Mouse (Mus musculus) MEL (cell line): ENCODE data around the gene Hspa2. TPM values are rescaled to one million over a fixed set of nuclear protein-coding genes. Genes with fewer than 3 reads are reported as not detected.

Source experiments
- DNase-seq: peaks from one replicate; pipeline ENCODE4 v3.0.0; 2011; ENCODE audit warnings: low read depth, low spot score
- H3K27ac ChIP-seq: 2 replicates; pipeline ENCODE4 v1.5.1; 2012; ENCODE audit warnings: low read depth, mild to moderate bottlenecking, control low read depth, low read length, moderate library complexity; ENCODE audit not compliant: control insufficient read depth
- H3K27me3 ChIP-seq, 2 experiments: fragments of 150-350 bp in 1 of 2; sonication (generic) in 1 of 2; 2 replicates each; pipeline ENCODE4 v1.6.1; 2012; ENCODE audit warnings: low read length in 2 of 2, mild to moderate bottlenecking in 2 of 2, improper control_type of control experiment in 1 of 2, moderate library complexity in 1 of 2; ENCODE audit not compliant: insufficient read depth in 2 of 2, control insufficient read depth in 1 of 2
- H3K36me3 ChIP-seq, 2 experiments: 2 replicates each; pipeline ENCODE4 v1.6.1; 2012 to 2014; ENCODE audit warnings: low read length in 2 of 2, improper control_type of control experiment in 1 of 2, inconsistent platforms in 1 of 2, mild to moderate bottlenecking in 1 of 2; ENCODE audit not compliant: insufficient read depth in 2 of 2, control insufficient read depth in 1 of 2
- H3K4me1 ChIP-seq, 2 experiments: fragments of 150-350 bp in 1 of 2; sonication (generic) in 1 of 2; 2 replicates each; pipeline ENCODE4 v1.6.1; 2012; ENCODE audit warnings: low read length in 2 of 2, improper control_type of control experiment in 1 of 2, mild to moderate bottlenecking in 1 of 2; ENCODE audit not compliant: insufficient read depth in 2 of 2, control insufficient read depth in 1 of 2
- H3K4me3 ChIP-seq, 2 experiments: fragments of 150-350 bp in 1 of 2; sonication (generic) in 1 of 2; 2 replicates each; pipeline ENCODE4 v1.5.1; 2012; ENCODE audit warnings: low read depth in 2 of 2, low read length in 2 of 2, mild to moderate bottlenecking in 2 of 2, moderate library complexity in 2 of 2, control low read depth in 1 of 2, improper control_type of control experiment in 1 of 2; ENCODE audit not compliant: control insufficient read depth in 1 of 2, insufficient read depth in 1 of 2
- H3K79me2 ChIP-seq: 2 replicates; pipeline ENCODE4 v1.6.1; 2012; ENCODE audit warnings: mild to moderate bottlenecking, low read length, moderate library complexity; ENCODE audit not compliant: control insufficient read depth, poor library complexity, insufficient read depth
- H3K9ac ChIP-seq: 2 replicates; pipeline ENCODE4 v1.6.1; 2012; ENCODE audit warnings: low read depth, mild to moderate bottlenecking, control low read depth, low read length, moderate library complexity; ENCODE audit not compliant: control insufficient read depth, poor library complexity, severe bottlenecking
- H3K9me3 ChIP-seq: fragments of 150-350 bp; sonication (generic); replicated peaks from 2 replicates; pipeline ENCODE4 v1.6.1; 2012; ENCODE audit warnings: mild to moderate bottlenecking, low read length, improper control_type of control experiment, moderate library complexity; ENCODE audit not compliant: insufficient read depth
- CHD1 ChIP-seq: IDR thresholded peaks from 2 replicates; pipeline ENCODE4 v1.6.1; 2012; ENCODE audit warnings: low read depth, mild to moderate bottlenecking, inconsistent platforms, low read length, improper control_type of control experiment
- CHD2 ChIP-seq: IDR thresholded peaks from 2 replicates; pipeline ENCODE4 v1.6.1; 2011; ENCODE audit warnings: low read length, improper control_type of control experiment
- CTCF ChIP-seq, 3 experiments: IDR thresholded peaks in 2 of 3; conservative IDR thresholded peaks in 1 of 3; 2 replicates each; pipeline ENCODE4 v1.5.1; 2011 to 2012; ENCODE audit warnings: low read length in 3 of 3, low read depth in 2 of 3, mild to moderate bottlenecking in 2 of 3, improper control_type of control experiment in 1 of 3, inconsistent platforms in 1 of 3, mixed read lengths in 1 of 3, moderate library complexity in 1 of 3; ENCODE audit not compliant: control insufficient read depth in 1 of 3, insufficient read depth in 1 of 3, poor library complexity in 1 of 3, severe bottlenecking in 1 of 3
- E2F4 ChIP-seq: IDR thresholded peaks from 2 replicates; pipeline ENCODE4 v1.6.1; 2011; ENCODE audit warnings: low read depth, low read length, improper control_type of control experiment, borderline replicate concordance
- EP300 ChIP-seq, 2 experiments: IDR thresholded peaks; 2 replicates each; pipeline ENCODE4 v1.6.1; 2011; ENCODE audit warnings: improper control_type of control experiment in 2 of 2, low read length in 2 of 2, low read depth in 1 of 2, mild to moderate bottlenecking in 1 of 2
- JUND ChIP-seq: IDR thresholded peaks from 2 replicates; pipeline ENCODE4 v1.6.1; 2011; ENCODE audit warnings: low read depth, mild to moderate bottlenecking, improper control_type of control experiment, low read length
- MAFK ChIP-seq: IDR thresholded peaks from 2 replicates; pipeline ENCODE4 v1.6.1; 2011; ENCODE audit warnings: low read depth, mild to moderate bottlenecking, low read length, improper control_type of control experiment, borderline replicate concordance
- MAX ChIP-seq: IDR thresholded peaks from 2 replicates; pipeline ENCODE4 v1.6.1; 2011; ENCODE audit warnings: low read length, improper control_type of control experiment
- MAZ ChIP-seq: IDR thresholded peaks from 2 replicates; pipeline ENCODE4 v1.6.1; 2012; ENCODE audit warnings: low read depth, mild to moderate bottlenecking, inconsistent platforms, low read length, improper control_type of control experiment
- MEF2A ChIP-seq: IDR thresholded peaks from 2 replicates; pipeline ENCODE4 v1.6.1; 2014; ENCODE audit warnings: low read depth, mild to moderate bottlenecking, inconsistent platforms, low read length, improper control_type of control experiment; ENCODE audit not compliant: poor library complexity, insufficient replicate concordance, severe bottlenecking; ENCODE audit errors: extremely low read depth
- MXI1 ChIP-seq: IDR thresholded peaks from 2 replicates; pipeline ENCODE4 v1.6.1; 2011; ENCODE audit warnings: mild to moderate bottlenecking, low read depth, low read length, improper control_type of control experiment
- MYB ChIP-seq: IDR thresholded peaks from 2 replicates; pipeline ENCODE4 v1.6.1; 2011; ENCODE audit warnings: mild to moderate bottlenecking, low read depth, low read length, improper control_type of control experiment
- MYC ChIP-seq: IDR thresholded peaks from 2 replicates; pipeline ENCODE4 v1.6.1; 2011; ENCODE audit warnings: low read depth, mild to moderate bottlenecking, low read length, improper control_type of control experiment, moderate library complexity
- NELFE ChIP-seq: IDR thresholded peaks from 2 replicates; pipeline ENCODE4 v1.6.1; 2011; ENCODE audit warnings: low read depth, low read length, improper control_type of control experiment
- POLR2AphosphoS2 ChIP-seq: IDR thresholded peaks from 2 replicates; pipeline ENCODE4 v1.6.1; 2011; ENCODE audit warnings: low read length, improper control_type of control experiment
- RCOR1 ChIP-seq: IDR thresholded peaks from 2 replicates; pipeline ENCODE4 v1.6.1; 2012; ENCODE audit warnings: low read depth, mild to moderate bottlenecking, inconsistent platforms, low read length, improper control_type of control experiment
- SMC3 ChIP-seq: IDR thresholded peaks from 2 replicates; pipeline ENCODE4 v1.6.1; 2011; ENCODE audit warnings: low read depth, low read length, improper control_type of control experiment
- TAL1 ChIP-seq: IDR thresholded peaks from 2 replicates; pipeline ENCODE4 v1.6.1; 2012; ENCODE audit warnings: mild to moderate bottlenecking, inconsistent platforms, low read length, moderate library complexity, mixed read lengths
- TBP ChIP-seq: IDR thresholded peaks from 2 replicates; pipeline ENCODE4 v1.8.0; 2011; ENCODE audit warnings: low read depth, low read length, improper control_type of control experiment
- UBTF ChIP-seq: IDR thresholded peaks from 2 replicates; pipeline ENCODE4 v1.6.1; 2012; ENCODE audit warnings: low read depth, mild to moderate bottlenecking, inconsistent platforms, low read length, improper control_type of control experiment, moderate library complexity, borderline replicate concordance; ENCODE audit not compliant: insufficient read depth
- USF1 ChIP-seq: IDR thresholded peaks from 2 replicates; pipeline ENCODE4 v1.6.1; 2014; ENCODE audit warnings: low read depth, mild to moderate bottlenecking, inconsistent platforms, low read length, improper control_type of control experiment, moderate library complexity
- USF2 ChIP-seq, 2 experiments: IDR thresholded peaks; 2 replicates each; pipeline ENCODE4 v1.6.1; 2011 to 2012; ENCODE audit warnings: improper control_type of control experiment in 2 of 2, low read length in 2 of 2, borderline replicate concordance in 1 of 2, inconsistent platforms in 1 of 2, low read depth in 1 of 2, mild to moderate bottlenecking in 1 of 2; ENCODE audit not compliant: insufficient read depth in 1 of 2
- polyA plus RNA-seq, 2 experiments: library from polyadenylated mRNA; stranded (reverse) in 1 of 2; unstranded in 1 of 2; fragments of >175 nt in 1 of 2; fragments of >200 nt in 1 of 2; gene quantifications; 2 replicates each; pipeline versions ENCODE4 v1.2.1 to v1.2.4; 2012; ENCODE audit warnings: low replicate concordance in 2 of 2, low read depth in 1 of 2; ENCODE audit not compliant: insufficient read length in 2 of 2, insufficient read depth in 1 of 2, missing spikeins in 1 of 2
- total RNA-seq: library from RNA; depleted of rRNA; stranded (reverse); fragments of 300-350 nt; gene quantifications from 2 replicates; pipeline ENCODE4 v1.2.3, GENCODE M21; 2012

Gene Hspa2
- total and polyA plus RNA-seq, 3 experiments: 6.6 to 9.3 TPM; not detected in 1

- H3K36me3 ChIP-seq: peaks cover 0 to 5% of the 10 kb centered on the region in 2 experiments; a peak in 1 of 4 replicates
- H3K9ac ChIP-seq: no peak overlapping the region
- H3K27ac ChIP-seq: no peak overlapping the region
- no peaks in the 10 kb centered on the region for H3K27me3 ChIP-seq
- H3K4me1 ChIP-seq: peaks cover 2 to 3% of the 10 kb centered on the region in 2 experiments; a peak in 1 of 4 replicates
- TF ChIP-seq EP300 (IDR thresholded peaks at IDR 0.05; ENCODE audit: low read depth in 1 of 2, low read length in 2 of 2) (no peak), MYB (no peak), TAL1 (no peak), JUND (no peak), UBTF (no peak), MYC (no peak), CHD1 (no peak), MAX (no peak), MXI1 (no peak)
- TF ChIP-seq, all 39 proteins: peak for 0
- Histone ChIP-seq H3K4me3 (no peak overlapping the region), H3K9me3 (no peaks in the 10 kb centered on the region), H3K79me2 (no peaks in the 10 kb centered on the region; the same call in 1 of the 2 replicates)
- no peak for DNase-seq
Measured at GRCm38 (mm10) chr12:76405971-76406370, 2.0 kb downstream of the Hspa2 start.

- H3K27me3 ChIP-seq: no peaks in the 10 kb centered on the region
- no peak overlapping the region for H3K9ac ChIP-seq
- H3K9me3 ChIP-seq: no peaks in the 10 kb centered on the region
- H3K27ac ChIP-seq: no peak overlapping the region
- no peak for TF ChIP-seq E2F4
- TF ChIP-seq CTCF (IDR thresholded peaks at IDR 0.05 in 2 of 3, conservative IDR thresholded peaks at IDR 0.05 in 1 of 3; ENCODE audit: control insufficient read depth in 1 of 3, insufficient read depth in 1 of 3, low read depth in 2 of 3, low read length in 3 of 3, poor library complexity in 1 of 3, severe bottlenecking in 1 of 3): no peak
- no peak for TF ChIP-seq JUND
- TF ChIP-seq MAFK: no peak
- no peak for TF ChIP-seq MAZ
- TF ChIP-seq RCOR1: no peak
- TF ChIP-seq MEF2A: no peak
- TF ChIP-seq TBP: no peak
- TF ChIP-seq NELFE: no peak
- no peak for TF ChIP-seq USF2 (IDR thresholded peaks at IDR 0.05; ENCODE audit: borderline replicate concordance in 1 of 2, insufficient read depth in 1 of 2, low read depth in 1 of 2, low read length in 2 of 2)
- TF ChIP-seq USF1: no peak
- TF ChIP-seq MAX: no peak
- TF ChIP-seq MXI1: no peak
- no peak for TF ChIP-seq EP300 (IDR thresholded peaks at IDR 0.05; ENCODE audit: low read depth in 1 of 2, low read length in 2 of 2)
- no peak for TF ChIP-seq POLR2AphosphoS2
- no peak for TF ChIP-seq SMC3
- no peak for TF ChIP-seq CHD2
- no peak for TF ChIP-seq TAL1
- no peaks in the 10 kb centered on the region; the same call in 1 of the 2 replicates for H3K79me2 ChIP-seq
- H3K4me1 ChIP-seq: peaks cover 2 to 3% of the 10 kb centered on the region in 2 experiments; a peak in 1 of 4 replicates
- no peak overlapping the region for H3K4me3 ChIP-seq
- DNase-seq: no peak
- H3K36me3 ChIP-seq: peaks cover 0 to 5% of the 10 kb centered on the region in 2 experiments; a peak in 1 of 4 replicates
Measured at GRCm38 (mm10) chr12:76407184-76407583, 3.2 kb downstream of the Hspa2 start.
